Mouse (Mus musculus): ENCODE data around the gene Alyref.

DNA sequence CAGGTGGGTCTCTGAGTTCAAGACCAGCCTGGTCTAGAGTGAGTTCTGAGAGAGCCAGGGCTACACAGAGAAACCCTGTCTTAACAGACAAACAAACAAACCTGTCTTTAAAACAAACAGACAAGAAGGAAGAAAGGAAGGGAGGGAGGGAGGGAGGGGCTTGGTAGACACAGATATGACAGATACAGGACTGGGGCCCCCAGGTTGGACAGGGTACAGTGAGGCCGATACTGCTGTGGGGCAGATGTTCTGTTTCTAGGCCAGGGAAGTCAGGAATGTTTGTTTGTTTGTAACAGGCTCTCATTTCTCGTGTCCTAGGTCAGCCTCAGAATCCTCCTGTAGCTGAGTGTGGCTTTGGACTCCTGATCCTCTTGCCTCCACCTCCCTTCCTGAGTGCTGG is 5.4 kb upstream of the Alyref start:
- no peak for TF ChIP-seq CTCF (IDR thresholded peaks at IDR 0.05; ENCODE audit: insufficient read depth, low read depth, low read length)
- no peak for TF ChIP-seq POLR2A (IDR thresholded peaks at IDR 0.05; ENCODE audit: insufficient read depth, low read depth, low read length)

Data from olfactory bulb, adult 2 months (tissue).